In the genomic region with DNA sequence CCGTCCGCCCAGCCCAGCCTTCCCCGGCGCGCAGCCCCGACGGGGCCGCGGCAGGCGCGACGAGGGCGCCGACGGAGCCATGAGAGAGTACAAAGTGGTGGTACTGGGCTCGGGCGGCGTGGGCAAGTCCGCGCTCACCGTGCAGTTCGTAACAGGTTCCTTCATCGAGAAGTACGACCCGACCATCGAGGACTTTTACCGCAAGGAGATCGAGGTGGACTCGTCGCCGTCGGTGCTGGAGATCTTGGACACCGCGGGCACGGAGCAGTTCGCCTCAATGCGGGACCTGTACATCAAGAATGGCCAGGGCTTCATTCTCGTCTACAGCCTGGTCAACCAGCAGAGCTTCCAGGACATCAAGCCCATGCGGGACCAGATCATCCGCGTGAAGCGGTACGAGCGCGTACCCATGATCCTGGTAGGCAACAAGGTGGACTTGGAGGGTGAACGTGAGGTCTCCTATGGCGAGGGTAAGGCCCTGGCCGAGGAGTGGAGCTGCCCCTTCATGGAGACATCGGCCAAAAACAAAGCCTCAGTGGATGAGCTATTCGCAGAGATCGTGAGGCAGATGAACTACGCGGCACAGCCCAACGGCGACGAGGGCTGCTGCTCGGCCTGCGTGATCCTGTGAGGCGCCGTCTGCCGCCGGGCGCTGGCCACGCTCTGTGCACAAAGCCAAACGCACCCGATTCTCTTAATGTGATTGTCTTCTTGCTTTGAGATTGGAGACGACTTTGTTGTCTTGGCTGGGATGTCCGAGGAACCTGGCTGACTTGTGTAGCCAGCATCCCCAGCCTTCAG, we compare ENCODE assay signal across 8 mouse cellular contexts. TPM values are rescaled to one million over a fixed set of nuclear protein-coding genes. Genes with fewer than 3 reads are reported as not detected.
DNase-seq lines count a peak whose midpoint lies in the region; ATAC-seq and TF ChIP-seq lines count a peak whose summit lies in the region.

No protein-coding gene starts in this region.

- peak; percentile 65 for DNase-seq in forebrain, embryonic 14.5 days (ENCODE audit: low spot score)
- peak; percentile 9 for DNase-seq in heart, postnatal 25 days (ENCODE audit: low spot score)
- DNase-seq in layer of hippocampus, adult 8-10 months (ENCODE audit: low spot score in 2 of 2), result peak; percentile 42 to 50
- DNase-seq in thymus, adult 2 months, result peak; percentile 47

- intact Hi-C loops in heart, postnatal 25 days (cut with DNase I), result loop anchor here (10.0 kb wide), 1 partner anchor 1140 kb away; the partner anchor contains the start of gene Dhx36

- TF ChIP-seq CTCF in E14TG2a.4 (conservative IDR thresholded peaks at IDR 0.05; ENCODE audit: low read length), result no peak
- no peak for TF ChIP-seq CTCF in thymus, adult 2 months (IDR thresholded peaks at IDR 0.05; ENCODE audit: borderline replicate concordance, control insufficient read depth, extremely low read depth, insufficient read depth, low read length, poor library complexity)

- peak overlapping the region; percentile 96 for H3K4me3 ChIP-seq in E14TG2a.4 (replicated peaks; ENCODE audit: low read length)
- H3K4me3 ChIP-seq in forebrain, embryonic 14.5 days (ENCODE audit: low read depth, low read length), result peak overlapping the region; percentile 88
- H3K4me3 ChIP-seq in lung, embryonic 15.5 days, result peak overlapping the region; percentile 91
- H3K4me3 ChIP-seq in thymus, adult 2 months (ENCODE audit: control insufficient read depth, insufficient read depth, low read length), result peak overlapping the region; percentile 69

- H3K9ac ChIP-seq in forebrain, embryonic 14.5 days (ENCODE audit: low read length), result peak overlapping the region; percentile 90
- peak overlapping the region; percentile 78 for H3K9ac ChIP-seq in lung, embryonic 15.5 days

- peak overlapping the region; percentile 92 for H3K27ac ChIP-seq in forebrain, embryonic 14.5 days (ENCODE audit: low read depth, low read length)
- H3K27ac ChIP-seq in lung, embryonic 15.5 days, result peak overlapping the region; percentile 98
- peak overlapping the region; percentile 22; the same call in 1 of the 2 replicates for H3K27ac ChIP-seq in thymus, adult 2 months (ENCODE audit: control insufficient read depth, insufficient read depth, low read length)

- peak overlapping the region; percentile 87 for H3K4me2 ChIP-seq in forebrain, embryonic 14.5 days (ENCODE audit: low read length)
- peak overlapping the region; percentile 93 for H3K4me2 ChIP-seq in lung, embryonic 15.5 days

- TF ChIP-seq POLR2A in thymus, adult 2 months (IDR thresholded peaks at IDR 0.05; ENCODE audit: control insufficient read depth, extremely low read depth, insufficient read depth, low read length, poor library complexity), result no peak

- no peaks in the 10 kb centered on the region for H3K9me3 ChIP-seq in E14TG2a.4 (ENCODE audit: low read length)
- H3K9me3 ChIP-seq in forebrain, embryonic 14.5 days (replicated peaks; ENCODE audit: control insufficient read depth, low read length), result no peaks in the 10 kb centered on the region
- H3K9me3 ChIP-seq in lung, embryonic 15.5 days, result no peaks in the 10 kb centered on the region

- under 1% methylated on average over 68 of the region's 68 CpGs for WGBS in forebrain, embryonic 14.5 days
- WGBS in lung, embryonic 15.5 days, result under 1% methylated on average over 68 of the region's 68 CpGs
- under 1% methylated on average over 68 of the region's 68 CpGs for WGBS in thymus, adult 2 months

- peaks cover 36% of the 10 kb centered on the region for H3K4me1 ChIP-seq in E14TG2a.4 (replicated peaks; ENCODE audit: low read depth, low read length)
- peaks cover 20% of the 10 kb centered on the region for H3K4me1 ChIP-seq in forebrain, embryonic 14.5 days (ENCODE audit: control insufficient read depth, insufficient read depth, low read length)
- H3K4me1 ChIP-seq in lung, embryonic 15.5 days, result peaks cover 24% of the 10 kb centered on the region
- H3K4me1 ChIP-seq in thymus, adult 2 months (replicated peaks; ENCODE audit: control insufficient read depth, insufficient read depth, low read length), result peaks cover 7% of the 10 kb centered on the region

- ATAC-seq in cerebellum, adult (ENCODE audit: insufficient number of reproducible peaks, low FRiP score, low TSS enrichment), result peak; percentile 21; the same call in 1 of the 2 replicates
- ATAC-seq in forebrain, embryonic 14.5 days, result peak; percentile 10
- ATAC-seq in lung, embryonic 15.5 days (ENCODE audit: borderline replicate concordance, extremely low read depth, low FRiP score, low TSS enrichment), result peak; percentile 1; the same call in 1 of the 2 replicates
- 0 out of 2 replicates have a peak, but pooled peaks have one; percentile 4 for ATAC-seq in neutrophil, adult 5-6 weeks (ENCODE audit: extremely low read depth, insufficient number of reproducible peaks, low FRiP score, poor library complexity, severe bottlenecking)

- peaks cover 8% of the 10 kb centered on the region; the same call in 1 of the 2 replicates for H3K27me3 ChIP-seq in E14TG2a.4 (ENCODE audit: insufficient read depth, low read length)
- H3K27me3 ChIP-seq in forebrain, embryonic 14.5 days (replicated peaks; ENCODE audit: control insufficient read depth, insufficient read depth, low read length), result no peaks in the 10 kb centered on the region
- H3K27me3 ChIP-seq in lung, embryonic 15.5 days, result no peaks in the 10 kb centered on the region
- no peaks in the 10 kb centered on the region for H3K27me3 ChIP-seq in thymus, adult 2 months (ENCODE audit: control insufficient read depth, insufficient read depth, low read length)

- H3K36me3 ChIP-seq in E14TG2a.4 (ENCODE audit: insufficient read depth, low read length), result 0 out of 2 replicates have a peak, but pooled peaks cover 9% of the 10 kb centered on the region
- no peaks in the 10 kb centered on the region for H3K36me3 ChIP-seq in forebrain, embryonic 14.5 days (ENCODE audit: control insufficient read depth, insufficient read depth, low read length)
- H3K36me3 ChIP-seq in lung, embryonic 15.5 days, result no peaks in the 10 kb centered on the region
- H3K36me3 ChIP-seq in thymus, adult 2 months (ENCODE audit: control insufficient read depth, insufficient read depth, low read length), result no peaks in the 10 kb centered on the region

RNA-seq across cellular contexts. Expression of gene B430305J03Rik, which starts 0.6 kb away (rescaled TPM):
- not detected in 2 replicates for polyA plus RNA-seq in forebrain, embryonic 14.5 days (2014; fragmentation: Nextera tagmentation; extraction: Ambion mirVana)
- total RNA-seq in heart, postnatal 25 days (2021), result under 1 TPM in 1 of 2 experiments, not detected in 1; 0.11 TPM
- 1 to 10 TPM; 2.7 to 3.3 (median 3.2) TPM for total RNA-seq in layer of hippocampus, adult 8-10 months (2022)
- not detected in 2 replicates for polyA plus RNA-seq in lung, embryonic 15.5 days (2015; fragmentation: Nextera tagmentation; extraction: Ambion mirVana)
- 0.35 and 0.74 TPM in 2 replicates for total RNA-seq in neutrophil, adult 5-6 weeks (2017)
- polyA plus RNA-seq in thymus, adult 2 months (2012; rRNA removed), result 0.58 and 0.61 TPM in 2 replicates

RNA-seq across cellular contexts. Expression of gene Rap2b, which starts 3.7 kb away (rescaled TPM):
- 14.6 and 15.2 TPM in 2 replicates for polyA plus RNA-seq in forebrain, embryonic 14.5 days (2014; fragmentation: Nextera tagmentation; extraction: Ambion mirVana)
- total RNA-seq in heart, postnatal 25 days (2021), result 1 to 10 TPM; 3.4 to 3.6 TPM
- 10 to 100 TPM; 36.6 to 41.1 (median 39.6) TPM for total RNA-seq in layer of hippocampus, adult 8-10 months (2022)
- 8.4 and 9.1 TPM in 2 replicates for polyA plus RNA-seq in lung, embryonic 15.5 days (2015; fragmentation: Nextera tagmentation; extraction: Ambion mirVana)
- total RNA-seq in neutrophil, adult 5-6 weeks (2017), result 8.5 and 8.6 TPM in 2 replicates
- polyA plus RNA-seq in thymus, adult 2 months (2012; rRNA removed), result 11.1 and 12.7 TPM in 2 replicates

Comparison
In these comparisons a context has a peak if more than half of its experiments do, and no peak if none do; other contexts are left out.
1. Peak in every context shown above with its lines: DNase-seq, ATAC-seq, H3K4me3 ChIP-seq and H3K27ac ChIP-seq.
2. DNase-seq: peak in every context shown above with its lines; median percentile 65 in forebrain, embryonic 14.5 days; 47 in thymus, adult 2 months; 46 in layer of hippocampus, adult 8-10 months; 9 in heart, postnatal 25 days.
3. H3K27ac ChIP-seq: peak in every context shown above with its lines; median percentile 98 in lung, embryonic 15.5 days; 92 in forebrain, embryonic 14.5 days; 22 in thymus, adult 2 months.